8 mouse cellular contexts compared by ENCODE assay signal in the genomic region with DNA sequence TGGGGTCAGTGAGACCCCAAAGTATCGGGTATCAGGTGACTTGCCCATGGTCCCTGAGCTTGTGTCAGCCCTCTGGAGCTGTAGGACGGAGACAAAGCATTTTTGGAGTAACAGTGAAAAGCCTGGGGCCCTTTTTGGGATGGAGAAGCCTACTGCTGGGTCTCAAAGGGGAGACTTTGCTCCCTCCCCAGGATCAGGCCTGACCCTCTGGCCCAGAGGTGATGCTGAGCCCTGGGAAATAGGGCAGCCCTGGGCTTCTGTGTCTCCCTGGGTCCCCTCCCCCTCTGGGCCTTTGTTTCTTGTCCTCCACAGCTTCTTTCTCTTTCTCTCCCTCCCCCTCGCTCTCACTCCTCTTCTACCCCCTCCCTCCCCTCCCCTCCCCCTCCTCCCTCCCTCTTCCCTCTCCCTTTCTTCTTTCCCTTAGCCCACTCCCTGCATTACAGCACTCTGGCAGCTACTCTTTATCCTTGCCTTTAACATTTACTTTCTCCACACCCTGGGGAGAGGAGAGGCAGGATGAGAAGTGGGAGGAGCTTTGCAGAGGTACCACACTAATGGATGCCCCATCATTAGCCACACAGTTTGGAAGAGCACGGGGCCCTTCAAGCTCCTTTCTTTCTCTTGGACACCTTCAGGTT. TPM values are rescaled to one million over a fixed set of nuclear protein-coding genes. Genes with fewer than 3 reads are reported as not detected.
A peak's percentile ranks its signal among the peaks of the same experiment; 100 is the strongest.
DNase-seq lines count a peak whose midpoint lies in the region; ATAC-seq lines count a peak whose summit lies in the region.

No protein-coding gene starts in this region.

- no peaks in the 10 kb centered on the region for H3K9me3 ChIP-seq in liver, embryonic 11.5 days (ENCODE audit: control insufficient read depth, low read length)
- H3K9me3 ChIP-seq in embryonic facial prominence, embryonic 13.5 days = no peaks in the 10 kb centered on the region
- H3K9me3 ChIP-seq in limb, embryonic 12.5 days = no peaks in the 10 kb centered on the region
- H3K9me3 ChIP-seq in neural tube, embryonic 14.5 days (ENCODE audit: control insufficient read depth, low read length) = no peaks in the 10 kb centered on the region

- DNase-seq in liver, embryonic 11.5 days (ENCODE audit: low spot score) = no peak
- no peak for DNase-seq in liver
- no peak for DNase-seq in T-cell, adult 2 months (ENCODE audit: low spot score)
- DNase-seq in urinary bladder, adult 18-20 months (ENCODE audit: low spot score in 2 of 2) = no peak

- peak overlapping the region; percentile 23; the same call in 1 of the 2 replicates for H3K4me2 ChIP-seq in liver, embryonic 11.5 days
- H3K4me2 ChIP-seq in embryonic facial prominence, embryonic 13.5 days = no peak overlapping the region
- H3K4me2 ChIP-seq in limb, embryonic 12.5 days = no peak overlapping the region; the same call in 1 of the 2 replicates
- H3K4me2 ChIP-seq in neural tube, embryonic 14.5 days (ENCODE audit: low read depth, low read length) = no peak overlapping the region

- H3K4me3 ChIP-seq in liver, embryonic 11.5 days (ENCODE audit: low read depth, low read length) = no peak overlapping the region
- no peak overlapping the region for H3K4me3 ChIP-seq in embryonic facial prominence, embryonic 13.5 days
- H3K4me3 ChIP-seq in limb, embryonic 12.5 days (replicated peaks) = no peak overlapping the region
- H3K4me3 ChIP-seq in neural tube, embryonic 14.5 days (ENCODE audit: low read depth, low read length) = no peak overlapping the region

- no peak for ATAC-seq in liver, embryonic 11.5 days (replicated peaks; ENCODE audit: low FRiP score)
- ATAC-seq in embryonic facial prominence, embryonic 13.5 days (ENCODE audit: insufficient number of reproducible peaks, insufficient read depth, low FRiP score, low TSS enrichment, low read depth) = no peak
- 0 out of 2 replicates have a peak, but pooled peaks have one; percentile 11 for ATAC-seq in limb, embryonic 12.5 days (ENCODE audit: insufficient number of reproducible peaks, insufficient read depth, low FRiP score, low TSS enrichment, low read depth)
- ATAC-seq in neural tube, embryonic 14.5 days (ENCODE audit: low read depth) = peak; percentile 28; the same call in 1 of the 2 replicates
- no peak for ATAC-seq in monocyte, adult 5-6 weeks (replicated peaks; ENCODE audit: insufficient number of reproducible peaks, low FRiP score, low TSS enrichment, poor library complexity, severe bottlenecking)

- 0 out of 2 replicates have a peak overlapping the region, but pooled peaks have one; percentile 35 for H3K9ac ChIP-seq in liver, embryonic 11.5 days (ENCODE audit: low read depth, low read length)
- H3K9ac ChIP-seq in embryonic facial prominence, embryonic 13.5 days = peak overlapping the region; percentile 27; the same call in 1 of the 2 replicates
- no peak overlapping the region for H3K9ac ChIP-seq in limb, embryonic 12.5 days (replicated peaks)
- no peak overlapping the region for H3K9ac ChIP-seq in neural tube, embryonic 14.5 days (replicated peaks; ENCODE audit: low read depth, low read length)

- 47% methylated on average over 4 of the region's 4 CpGs for WGBS in liver, embryonic 11.5 days
- 24% methylated on average over 4 of the region's 4 CpGs for WGBS in embryonic facial prominence, embryonic 13.5 days
- WGBS in limb, embryonic 12.5 days = 23% methylated on average over 4 of the region's 4 CpGs
- 9% methylated on average over 3 of the region's 4 CpGs for WGBS in neural tube, embryonic 14.5 days

- H3K36me3 ChIP-seq in liver, embryonic 11.5 days (ENCODE audit: control insufficient read depth, insufficient read depth, low read length) = no peaks in the 10 kb centered on the region; the same call in 1 of the 2 replicates
- H3K36me3 ChIP-seq in embryonic facial prominence, embryonic 13.5 days = peaks cover 3% of the 10 kb centered on the region
- peaks cover 3% of the 10 kb centered on the region; the same call in 1 of the 2 replicates for H3K36me3 ChIP-seq in limb, embryonic 12.5 days
- H3K36me3 ChIP-seq in neural tube, embryonic 14.5 days (ENCODE audit: control insufficient read depth, insufficient read depth, low read length) = no peaks in the 10 kb centered on the region

- H3K27me3 ChIP-seq in liver, embryonic 11.5 days (replicated peaks; ENCODE audit: control insufficient read depth, insufficient read depth, low read length) = no peaks in the 10 kb centered on the region
- H3K27me3 ChIP-seq in embryonic facial prominence, embryonic 13.5 days = no peaks in the 10 kb centered on the region
- no peaks in the 10 kb centered on the region for H3K27me3 ChIP-seq in limb, embryonic 12.5 days
- no peaks in the 10 kb centered on the region for H3K27me3 ChIP-seq in neural tube, embryonic 14.5 days (ENCODE audit: control insufficient read depth, insufficient read depth, low read length)

- peaks cover 68% of the 10 kb centered on the region for H3K4me1 ChIP-seq in liver, embryonic 11.5 days (replicated peaks; ENCODE audit: control insufficient read depth, insufficient read depth, low read length)
- H3K4me1 ChIP-seq in embryonic facial prominence, embryonic 13.5 days = peaks cover 71% of the 10 kb centered on the region
- H3K4me1 ChIP-seq in limb, embryonic 12.5 days (replicated peaks) = peaks cover 63% of the 10 kb centered on the region
- peaks cover 35% of the 10 kb centered on the region for H3K4me1 ChIP-seq in neural tube, embryonic 14.5 days (ENCODE audit: control insufficient read depth, insufficient read depth, low read length)

- H3K27ac ChIP-seq in liver, embryonic 11.5 days (ENCODE audit: low read depth, low read length) = peak overlapping the region; percentile 25; the same call in 1 of the 2 replicates
- peak overlapping the region; percentile 57; the same call in 1 of the 2 replicates for H3K27ac ChIP-seq in embryonic facial prominence, embryonic 13.5 days
- peak overlapping the region; percentile 53 for H3K27ac ChIP-seq in limb, embryonic 12.5 days
- H3K27ac ChIP-seq in neural tube, embryonic 14.5 days (ENCODE audit: low read depth, low read length) = peak overlapping the region; percentile 52

RNA-seq across cellular contexts. Expression of gene Idh2, which starts 39.1 kb away (rescaled TPM):
- 259 and 268 TPM in 2 replicates for polyA plus RNA-seq in liver, embryonic 11.5 days (2014; fragmentation: Nextera tagmentation; extraction: Ambion mirVana)
- polyA plus RNA-seq in embryonic facial prominence, embryonic 13.5 days (2015; fragmentation: Nextera tagmentation; extraction: Ambion mirVana) = 514 and 560 TPM in 2 replicates
- polyA plus RNA-seq in limb, embryonic 12.5 days (2016; fragmentation: Nextera tagmentation; extraction: Ambion mirVana) = 555 and 566 TPM in 2 replicates
- 189 and 215 TPM in 2 replicates for polyA plus RNA-seq in neural tube, embryonic 14.5 days (2014; fragmentation: Nextera tagmentation; extraction: Ambion mirVana)
- 23.3 to 27.2 TPM (median 24.2 TPM) in 3 replicates for total RNA-seq in monocyte, adult 5-6 weeks (2017)

RNA-seq across cellular contexts. Expression of gene Zfp710, which starts 51.5 kb away (rescaled TPM):
- 10.8 and 11.8 TPM in 2 replicates for polyA plus RNA-seq in liver, embryonic 11.5 days (2014; fragmentation: Nextera tagmentation; extraction: Ambion mirVana)
- 20.1 and 21.9 TPM in 2 replicates for polyA plus RNA-seq in embryonic facial prominence, embryonic 13.5 days (2015; fragmentation: Nextera tagmentation; extraction: Ambion mirVana)
- polyA plus RNA-seq in limb, embryonic 12.5 days (2016; fragmentation: Nextera tagmentation; extraction: Ambion mirVana) = 18.5 and 19.4 TPM in 2 replicates
- polyA plus RNA-seq in neural tube, embryonic 14.5 days (2014; fragmentation: Nextera tagmentation; extraction: Ambion mirVana) = 14.0 and 14.1 TPM in 2 replicates
- total RNA-seq in monocyte, adult 5-6 weeks (2017) = 55.9 to 77.3 TPM (median 60.7 TPM) in 3 replicates

Comparison
In these comparisons a context has a peak if more than half of its experiments do, and no peak if none do; other contexts are left out.
1. ATAC-seq: peak in limb, embryonic 12.5 days (single experiment) and neural tube, embryonic 14.5 days (single experiment); none in liver, embryonic 11.5 days (single experiment), embryonic facial prominence, embryonic 13.5 days (single experiment) and monocyte, adult 5-6 weeks (single experiment).
2. H3K9ac ChIP-seq: peak in liver, embryonic 11.5 days (single experiment) and embryonic facial prominence, embryonic 13.5 days (single experiment); none in limb, embryonic 12.5 days (single experiment) and neural tube, embryonic 14.5 days (single experiment).
3. Peak in every context shown above with its lines, with median percentiles within 50 percentile points of each other: H3K27ac ChIP-seq.